Mouse (Mus musculus) hindlimb bud, embryonic 11.5 days (tissue): ENCODE results near the gene Fhl3.
"Not testable (repeated sequence)": the region's sequence is repeated elsewhere in the genome, so short reads cannot be mapped to it uniquely, and the experiment has no call there.

Experiments used
- DNase-seq: peaks from one replicate; pipeline ENCODE4 v3.0.0-alpha.2; 2012; ENCODE audit warnings: low read depth, low spot score; ENCODE audit errors: extremely low spot score

Fhl3 gene

DNA sequence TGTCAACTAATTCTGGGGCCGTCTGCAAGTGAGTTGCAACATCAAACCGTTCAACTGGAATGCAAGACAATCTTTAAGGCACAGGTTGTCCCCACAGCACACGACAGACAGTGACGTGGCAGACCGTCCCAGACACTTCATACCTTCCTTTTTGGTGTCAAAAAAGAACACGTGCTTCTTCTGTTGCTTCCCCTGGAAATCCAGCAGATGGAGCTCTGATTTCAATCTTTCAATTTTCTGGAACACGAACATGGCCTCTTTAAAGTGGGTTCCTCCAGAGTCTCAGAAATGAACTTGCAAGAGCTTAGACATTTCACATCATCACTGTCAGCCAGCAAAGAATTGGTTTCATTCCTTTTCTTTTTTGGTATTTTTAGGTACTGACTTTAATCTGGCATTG, 18.2 kb upstream of the Fhl3 start:
- DNase-seq: no peak

GRCm38 (mm10) chr4:124683474-124683873, 17.0 kb upstream of the Fhl3 start:
- DNase-seq: no peak

GRCm38 (mm10) chr4:124685004-124685403, 15.5 kb upstream of the Fhl3 start:
- no peak for DNase-seq

GRCm38 (mm10) chr4:124685453-124685852, 15.0 kb upstream of the Fhl3 start:
- DNase-seq: no peak

DNA sequence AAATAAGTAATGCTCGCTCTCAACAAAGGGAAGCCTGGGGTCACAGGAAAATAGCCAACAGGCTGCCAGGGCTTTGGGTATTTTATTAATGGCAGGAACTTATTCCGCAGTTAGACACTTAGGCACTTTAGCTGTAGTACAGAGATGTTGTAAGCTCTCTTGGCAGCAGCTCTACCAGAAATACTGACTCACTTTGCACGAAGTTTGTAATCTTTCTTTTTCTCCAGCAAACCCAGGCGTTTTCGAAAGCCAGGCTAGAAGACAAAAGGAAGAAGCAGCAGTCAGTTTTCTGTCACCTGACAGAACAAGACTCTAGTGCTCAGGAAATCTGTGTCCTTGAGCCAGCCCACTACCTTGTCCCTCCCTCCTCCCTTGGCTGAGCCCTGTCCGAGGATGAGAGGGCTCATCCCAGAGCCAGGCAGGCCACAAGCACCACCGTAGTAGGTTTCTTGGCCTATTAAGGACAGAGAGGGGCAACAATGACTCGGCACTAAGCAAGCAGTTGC, 14.6 kb upstream of the Fhl3 start:
- no peak for DNase-seq

GRCm38 (mm10) chr4:124691455-124691854, 9.0 kb upstream of the Fhl3 start:
- no peak for DNase-seq

DNA sequence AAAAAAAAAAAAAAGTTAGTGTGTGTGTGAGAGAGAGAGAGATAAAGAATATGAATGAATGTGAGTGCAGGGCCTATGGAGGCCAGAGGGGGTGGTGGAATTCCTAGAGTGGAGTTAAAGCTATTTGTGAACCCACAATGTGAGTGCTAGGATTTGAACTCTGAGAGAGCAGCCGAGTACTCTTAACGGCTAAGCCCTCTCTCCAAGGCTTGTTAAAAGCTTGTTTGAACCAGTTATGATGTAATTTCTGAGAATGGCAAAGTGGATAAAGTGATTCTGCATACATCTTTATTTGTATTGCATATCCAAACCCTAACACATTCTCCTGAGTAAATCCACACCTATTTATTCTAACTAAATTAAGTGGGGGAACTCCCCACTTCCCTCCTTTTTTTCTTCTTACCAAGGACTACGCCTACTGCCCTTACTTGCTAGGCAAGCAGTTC, 8.1 kb upstream of the Fhl3 start:
- no peak for DNase-seq

DNA sequence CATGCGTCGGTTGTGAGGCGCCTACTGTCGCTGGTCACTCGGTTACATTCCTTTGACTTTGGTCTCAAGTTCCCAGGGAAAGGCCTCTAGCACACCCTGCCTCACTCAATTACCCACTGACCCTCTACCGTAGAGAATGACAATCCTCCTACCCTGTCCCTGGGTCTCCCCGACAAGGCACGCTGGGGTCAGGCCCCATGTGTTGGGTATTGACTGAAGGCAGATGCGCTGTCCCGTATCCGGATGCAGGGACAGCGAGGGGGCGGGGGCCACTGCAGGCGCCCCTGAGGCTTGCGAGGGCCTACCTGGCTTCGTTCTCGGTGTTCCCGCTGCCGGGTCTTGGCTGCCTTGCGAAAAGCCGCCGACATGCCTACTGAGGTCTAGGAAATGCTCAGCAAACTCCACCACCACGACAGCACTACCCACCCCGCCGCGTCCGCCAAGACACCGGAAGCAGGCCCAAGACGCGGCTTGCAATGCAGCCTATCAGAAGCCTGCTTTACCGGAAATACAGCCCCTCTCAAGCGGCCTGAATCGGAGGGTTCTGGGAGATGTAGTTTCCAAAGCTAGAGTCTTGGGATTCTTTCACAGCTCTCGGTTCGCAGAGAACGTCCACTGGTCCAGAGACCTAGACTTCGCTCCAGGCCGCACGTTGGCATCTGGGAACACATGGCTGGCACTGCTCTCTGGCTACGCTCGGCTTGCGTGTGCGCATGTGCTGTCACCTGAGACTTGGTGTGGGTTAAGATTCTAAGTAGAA, 7.2 kb upstream of the Fhl3 start, which contains the start of gene Utp11:
Gene Utp11 (minus strand): TSS at position 466 of the 760 bp plus-strand sequence.
- no peak for DNase-seq

GRCm38 (mm10) chr4:124694572-124694971, 5.9 kb upstream of the Fhl3 start:
- DNase-seq: no peak

- no peak for DNase-seq
Measured at GRCm38 (mm10) chr4:124695786-124696516, 4.5 kb upstream of the Fhl3 start.

DNA sequence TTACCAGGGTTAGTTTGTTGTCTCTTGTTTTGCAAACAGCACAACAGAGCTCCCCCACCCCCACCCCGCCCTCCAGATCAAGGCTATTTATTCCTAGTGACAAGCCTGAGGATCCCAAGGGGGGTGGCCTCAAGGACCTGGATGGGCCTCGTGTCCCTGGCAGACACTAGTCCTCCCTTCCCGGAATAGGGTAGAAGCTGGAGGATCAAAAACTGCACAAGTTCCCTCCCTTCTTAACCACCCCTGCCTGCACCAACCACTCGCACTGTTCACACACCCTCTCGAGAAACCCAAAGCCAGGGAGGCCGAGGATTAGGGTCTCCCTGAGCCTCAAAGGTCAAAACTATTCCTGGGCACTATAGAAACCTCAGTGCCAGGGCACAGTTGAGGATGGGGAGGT, 710 bp upstream of the Fhl3 start:
- DNase-seq: no peak

- no peak for DNase-seq
Measured at GRCm38 (mm10) chr4:124701052-124701845, 748 bp downstream of the Fhl3 start.

- DNase-seq: no peak
Measured at GRCm38 (mm10) chr4:124701916-124702315, 1.4 kb downstream of the Fhl3 start.

GRCm38 (mm10) chr4:124703406-124703805, 2.9 kb downstream of the Fhl3 start:
- DNase-seq: no peak

DNA sequence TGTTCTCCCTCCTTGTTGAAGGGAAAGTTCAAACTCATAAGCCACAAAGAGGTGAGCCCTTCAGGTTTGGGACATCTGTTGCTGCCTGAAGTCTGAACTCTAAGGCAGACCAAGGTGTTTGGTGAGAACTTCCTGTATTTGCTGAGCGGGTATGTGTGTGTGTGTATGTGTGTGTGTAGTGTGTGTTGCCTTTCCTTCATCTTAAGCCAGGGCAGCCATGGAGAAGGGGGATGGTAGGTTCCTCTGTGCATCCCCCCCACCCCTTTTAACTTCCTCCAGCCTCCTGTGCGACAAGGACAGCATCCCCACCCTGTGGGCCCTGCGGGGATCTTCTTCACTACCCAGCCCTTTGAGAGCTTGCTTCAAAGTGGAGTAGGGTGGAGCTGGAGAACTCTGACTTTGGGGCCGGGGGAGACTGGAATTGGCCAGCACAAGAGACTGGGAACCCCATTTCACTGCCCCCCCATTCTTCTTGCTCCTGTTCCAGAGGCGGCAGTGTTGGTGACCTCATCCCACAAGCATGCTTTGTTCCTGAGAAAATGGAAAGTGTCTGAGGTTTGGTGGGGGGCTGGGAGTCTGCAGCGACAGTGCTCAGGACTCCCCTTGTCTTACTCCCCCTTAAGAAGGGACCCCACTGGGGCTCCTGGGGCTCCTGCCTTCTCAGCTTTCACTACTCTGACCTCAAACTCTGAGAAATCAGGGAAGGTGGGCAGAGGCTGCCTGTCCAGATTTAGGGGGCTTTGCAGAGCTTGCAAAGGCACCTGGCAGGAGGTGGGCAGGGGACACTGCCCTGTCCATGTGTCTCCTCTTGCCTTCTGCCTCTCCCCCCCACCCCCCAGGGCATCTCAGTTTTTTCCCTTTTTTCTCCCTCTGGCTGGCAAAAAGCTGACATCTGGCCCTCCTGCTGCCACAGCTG, 3.6 kb downstream of the Fhl3 start:
- DNase-seq: no peak

GRCm38 (mm10) chr4:124704797-124705474, 4.4 kb downstream of the Fhl3 start:
- no peak for DNase-seq

GRCm38 (mm10) chr4:124705661-124706269, 5.3 kb downstream of the Fhl3 start:
- no peak for DNase-seq

- DNase-seq: not testable (repeated sequence)
Measured at GRCm38 (mm10) chr4:124707381-124708199, 7.1 kb downstream of the Fhl3 start.

- not testable (repeated sequence) for DNase-seq
Measured at GRCm38 (mm10) chr4:124708200-124708517, 7.7 kb downstream of the Fhl3 start.
